Mouse (Mus musculus) lung, adult 2 months (tissue): ENCODE data around the gene Phox2b.

ENCODE experiments used
- CTCF ChIP-seq: fragments of 200-500 bp; IDR thresholded peaks from 2 replicates; pipeline ENCODE4 v1.5.1; 2011; ENCODE audit warnings: mild to moderate bottlenecking, low read length, control low read depth; ENCODE audit not compliant: insufficient read depth
- POLR2A ChIP-seq: fragments of 200-500 bp; IDR thresholded peaks from 2 replicates; pipeline ENCODE4 v1.6.1; 2011; ENCODE audit warnings: low read depth, mild to moderate bottlenecking, control low read depth, low read length, borderline replicate concordance; ENCODE audit errors: extremely low read depth

GRCm38 (mm10) chr5:67097106-67098050 lies 1.7 kb downstream of the Phox2b start:
- no peak for TF ChIP-seq CTCF
- TF ChIP-seq POLR2A, result no peak
